9 mouse cellular contexts compared by ENCODE assay signal in genomic region chr4:129020454-129020853, GRCm38 (mm10). TPM values are rescaled to one million over a fixed set of nuclear protein-coding genes. Genes with fewer than 3 reads are reported as not detected.
DNase-seq lines count a peak whose midpoint lies in the region; ATAC-seq lines count a peak whose summit lies in the region.
"Had no signal": no experiment of that assay in that cellular context is flagged by ENCODE, and none has a peak within 500 bp of the region (broad histone marks: within the 10 kb centered on the region; RNA-seq: fewer than 3 reads in every experiment).

No protein-coding gene starts in this region.

- no peak overlapping the region for H3K9ac ChIP-seq in heart, embryonic 14.5 days (ENCODE audit: low read length)

- no peaks in the 10 kb centered on the region for H3K9me3 ChIP-seq in heart, embryonic 14.5 days (ENCODE audit: control insufficient read depth, low read length)
- H3K9me3 ChIP-seq: megakaryocyte, embryonic 14.5 days had no signal

- 23% methylated on average over 6 of the region's 6 CpGs for WGBS in heart, embryonic 14.5 days

- no peaks in the 10 kb centered on the region for H3K36me3 ChIP-seq in heart, embryonic 14.5 days (ENCODE audit: control insufficient read depth, insufficient read depth, low read length)

- H3K4me2 ChIP-seq in heart, embryonic 14.5 days (ENCODE audit: low read length), result no peak overlapping the region

- peaks cover 31 to 56% of the 10 kb centered on the region in 2 experiments for H3K4me1 ChIP-seq in heart, embryonic 14.5 days (ENCODE audit: control insufficient read depth in 2 of 2, insufficient read depth in 2 of 2, low read length in 2 of 2)

- no peaks in the 10 kb centered on the region for H3K27me3 ChIP-seq in heart, embryonic 14.5 days (ENCODE audit: control insufficient read depth, insufficient read depth, low read length)
- H3K27me3 ChIP-seq: megakaryocyte, embryonic 14.5 days had no signal

- peak; percentile 60 for ATAC-seq in heart, embryonic 14.5 days (ENCODE audit: insufficient number of reproducible peaks, insufficient read depth, low FRiP score, low read depth)

- peak; percentile 84 for DNase-seq in 3134 (ENCODE audit: extremely low read depth, insufficient read length, low spot score)
- DNase-seq in Muller cell, postnatal 12 days (ENCODE audit: inconsistent ontology term), result peak; percentile 92
- DNase-seq in cerebellum, postnatal 25 days, result peak; percentile 78 to 81
- peak; percentile 76 to 78 for DNase-seq in layer of hippocampus, adult 8-10 months (ENCODE audit: low spot score in 2 of 2)
- DNase-seq in lung, postnatal 36 days, result peak; percentile 80
- DNase-seq in urinary bladder, postnatal 36 days (ENCODE audit: low spot score in 2 of 2), result peak; percentile 37 to 89
- DNase-seq in thymus, postnatal 10 days (ENCODE audit: low spot score in 2 of 2), result no peak

- no peak overlapping the region for H3K4me3 ChIP-seq in heart, embryonic 14.5 days (ENCODE audit: control insufficient read depth in 1 of 2, insufficient read depth in 1 of 2, low read depth in 1 of 2, low read length in 2 of 2)

- peak overlapping the region; percentile 1 to 64; a peak in 2 of 4 replicates for H3K27ac ChIP-seq in heart, embryonic 14.5 days (replicated peaks in 1 of 2; ENCODE audit: control insufficient read depth in 1 of 2, insufficient read depth in 1 of 2, low read depth in 2 of 2, low read length in 2 of 2)

RNA-seq across cellular contexts. Expression of gene Ak2, which starts 28.7 kb away (rescaled TPM):
- polyA plus RNA-seq in heart, embryonic 14.5 days (2014; fragmentation: Nextera tagmentation; extraction: Ambion mirVana), result 126 and 129 TPM in 2 replicates
- 10 to 100 TPM; 26.3 to 32.0 (median 27.8) TPM for total RNA-seq in layer of hippocampus, adult 8-10 months (2022)

RNA-seq across cellular contexts. Expression of gene Rnf19b, which starts 37.6 kb away (rescaled TPM):
- polyA plus RNA-seq in heart, embryonic 14.5 days (2014; fragmentation: Nextera tagmentation; extraction: Ambion mirVana), result 8.2 and 9.0 TPM in 2 replicates
- 10 to 100 TPM; 38.6 to 49.5 (median 41.8) TPM for total RNA-seq in layer of hippocampus, adult 8-10 months (2022)

RNA-seq across cellular contexts. Expression of gene Azin2, which starts 58.2 kb away (rescaled TPM):
- 6.2 and 7.4 TPM in 2 replicates for polyA plus RNA-seq in heart, embryonic 14.5 days (2014; fragmentation: Nextera tagmentation; extraction: Ambion mirVana)
- 10 to 100 TPM; 38.0 to 45.0 (median 43.4) TPM for total RNA-seq in layer of hippocampus, adult 8-10 months (2022)

Comparison
In these comparisons a context has a peak if more than half of its experiments do, and no peak if none do; other contexts are left out.
1. DNase-seq: peak in 3134 (single experiment), Muller cell, postnatal 12 days (single experiment), cerebellum, postnatal 25 days (2 of 2), layer of hippocampus, adult 8-10 months (2 of 2), lung, postnatal 36 days (single experiment) and urinary bladder, postnatal 36 days (2 of 2); none in thymus, postnatal 10 days (0 of 2).